Mouse (Mus musculus): ENCODE measurements around the gene Dmrtb1. TPM values are rescaled to one million over a fixed set of nuclear protein-coding genes. Genes with fewer than 3 reads are reported as not detected.

Gene Dmrtb1
- total RNA-seq, 1 experiment, result 1.7 TPM

GRCm38 (mm10) chr4:107638303-107638702, 45.7 kb downstream of the Dmrtb1 start:
- no peaks in the 10 kb centered on the region for H3K36me3 ChIP-seq (ENCODE audit: control insufficient read depth, insufficient read depth, low read length, poor library complexity, severe bottlenecking)
- H3K4me3 ChIP-seq (ENCODE audit: insufficient read depth in 1 of 2, low read depth in 1 of 2, low read length in 2 of 2, poor library complexity in 1 of 2, severe bottlenecking in 1 of 2), result no peak overlapping the region
- H3K9ac ChIP-seq (ENCODE audit: insufficient read depth, low read depth, low read length, poor library complexity, severe bottlenecking), result no peak overlapping the region
- no peak for TF ChIP-seq MAFK (IDR thresholded peaks at IDR 0.05; ENCODE audit: insufficient read depth, low read depth, low read length)
- TF ChIP-seq ZNF384 (IDR thresholded peaks at IDR 0.05; ENCODE audit: low read depth, low read length), result no peak
- TF ChIP-seq CHD2 (IDR thresholded peaks at IDR 0.05; ENCODE audit: low read depth, low read length), result no peak
- TF ChIP-seq ZC3H11A (IDR thresholded peaks at IDR 0.05; ENCODE audit: borderline replicate concordance, low read depth, low read length), result no peak
- no peak for TF ChIP-seq HCFC1 (IDR thresholded peaks at IDR 0.05; ENCODE audit: borderline replicate concordance, insufficient read depth, low read length)
- 0 out of 4 replicates have a peak, but pooled peaks cover 0 to 2% of the 10 kb centered on the region in 2 experiments for H3K4me1 ChIP-seq (ENCODE audit: control insufficient read depth in 2 of 2, insufficient read depth in 2 of 2, low read length in 2 of 2, poor library complexity in 1 of 2)
- no peaks in the 10 kb centered on the region for H3K9me3 ChIP-seq (ENCODE audit: control insufficient read depth, insufficient read depth, low read depth, low read length)
- in situ Hi-C loops (cut with MboI; ENCODE audit: low sequenced_read_pairs in 2 of 2, unreplicated experiment in 2 of 2), result no loop called here
- no peak for DNase-seq (ENCODE audit: low read depth, low spot score)
- no peak overlapping the region for H3K27ac ChIP-seq (ENCODE audit: insufficient read depth, low read depth, low read length, poor library complexity, severe bottlenecking)

GRCm38 (mm10) chr4:107637670-107638069, 46.4 kb downstream of the Dmrtb1 start:
- no peaks in the 10 kb centered on the region for H3K36me3 ChIP-seq (ENCODE audit: control insufficient read depth, insufficient read depth, low read length, poor library complexity, severe bottlenecking)
- no peak for TF ChIP-seq MAFK (IDR thresholded peaks at IDR 0.05; ENCODE audit: insufficient read depth, low read depth, low read length)
- peak; percentile 60 for DNase-seq (ENCODE audit: low read depth, low spot score)
- H3K27ac ChIP-seq (ENCODE audit: insufficient read depth, low read depth, low read length, poor library complexity, severe bottlenecking), result no peak overlapping the region
- H3K4me1 ChIP-seq (ENCODE audit: control insufficient read depth in 2 of 2, insufficient read depth in 2 of 2, low read length in 2 of 2, poor library complexity in 1 of 2), result 0 out of 4 replicates have a peak, but pooled peaks cover 0 to 2% of the 10 kb centered on the region in 2 experiments
- no peak overlapping the region for H3K9ac ChIP-seq (ENCODE audit: insufficient read depth, low read depth, low read length, poor library complexity, severe bottlenecking)
- in situ Hi-C loops (cut with MboI; ENCODE audit: low sequenced_read_pairs in 2 of 2, unreplicated experiment in 2 of 2), result no loop called here
- H3K9me3 ChIP-seq (ENCODE audit: control insufficient read depth, insufficient read depth, low read depth, low read length), result no peaks in the 10 kb centered on the region
- H3K4me3 ChIP-seq (ENCODE audit: insufficient read depth in 1 of 2, low read depth in 1 of 2, low read length in 2 of 2, poor library complexity in 1 of 2, severe bottlenecking in 1 of 2), result no peak overlapping the region

GRCm38 (mm10) chr4:107636099-107636498, 47.9 kb downstream of the Dmrtb1 start:
- no peak overlapping the region for H3K27ac ChIP-seq (ENCODE audit: insufficient read depth, low read depth, low read length, poor library complexity, severe bottlenecking)
- in situ Hi-C loops (cut with MboI; ENCODE audit: low sequenced_read_pairs in 2 of 2, unreplicated experiment in 2 of 2), result no loop called here
- no peak overlapping the region for H3K4me3 ChIP-seq (ENCODE audit: insufficient read depth in 1 of 2, low read depth in 1 of 2, low read length in 2 of 2, poor library complexity in 1 of 2, severe bottlenecking in 1 of 2)
- no peaks in the 10 kb centered on the region for H3K4me1 ChIP-seq (ENCODE audit: control insufficient read depth in 2 of 2, insufficient read depth in 2 of 2, low read length in 2 of 2, poor library complexity in 1 of 2)
- H3K9ac ChIP-seq (ENCODE audit: insufficient read depth, low read depth, low read length, poor library complexity, severe bottlenecking), result no peak overlapping the region
- DNase-seq (ENCODE audit: low read depth, low spot score), result no peak
- TF ChIP-seq ZNF384 (IDR thresholded peaks at IDR 0.05; ENCODE audit: low read depth, low read length) (no peak), ZC3H11A (IDR thresholded peaks at IDR 0.05; ENCODE audit: borderline replicate concordance, low read depth, low read length) (no peak), HCFC1 (IDR thresholded peaks at IDR 0.05; ENCODE audit: borderline replicate concordance, insufficient read depth, low read length) (no peak), CHD2 (IDR thresholded peaks at IDR 0.05; ENCODE audit: low read depth, low read length) (no peak), MAFK (IDR thresholded peaks at IDR 0.05; ENCODE audit: insufficient read depth, low read depth, low read length) (no peak)
- no peaks in the 10 kb centered on the region for H3K36me3 ChIP-seq (ENCODE audit: control insufficient read depth, insufficient read depth, low read length, poor library complexity, severe bottlenecking)
- no peaks in the 10 kb centered on the region for H3K9me3 ChIP-seq (ENCODE audit: control insufficient read depth, insufficient read depth, low read depth, low read length)

- Histone ChIP-seq H3K4me1 (ENCODE audit: control insufficient read depth in 2 of 2, insufficient read depth in 2 of 2, low read length in 2 of 2, poor library complexity in 1 of 2) (no peaks in the 10 kb centered on the region), H3K27ac (ENCODE audit: insufficient read depth, low read depth, low read length, poor library complexity, severe bottlenecking) (no peak overlapping the region)
- TF ChIP-seq HCFC1 (IDR thresholded peaks at IDR 0.05; ENCODE audit: borderline replicate concordance, insufficient read depth, low read length), result no peak
- TF ChIP-seq ZNF384 (IDR thresholded peaks at IDR 0.05; ENCODE audit: low read depth, low read length), result no peak
- no peak for TF ChIP-seq ZC3H11A (IDR thresholded peaks at IDR 0.05; ENCODE audit: borderline replicate concordance, low read depth, low read length)
- TF ChIP-seq MAFK (IDR thresholded peaks at IDR 0.05; ENCODE audit: insufficient read depth, low read depth, low read length), result no peak
- TF ChIP-seq CHD2 (IDR thresholded peaks at IDR 0.05; ENCODE audit: low read depth, low read length), result no peak
Measured at GRCm38 (mm10) chr4:107634631-107635030, 49.4 kb downstream of the Dmrtb1 start.

GRCm38 (mm10) chr4:107628921-107629411, 55.1 kb downstream of the Dmrtb1 start:
- TF ChIP-seq MAFK (IDR thresholded peaks at IDR 0.05; ENCODE audit: insufficient read depth, low read depth, low read length), result no peak
- TF ChIP-seq ZNF384 (IDR thresholded peaks at IDR 0.05; ENCODE audit: low read depth, low read length), result no peak
- in situ Hi-C loops (cut with MboI; ENCODE audit: low sequenced_read_pairs in 2 of 2, unreplicated experiment in 2 of 2), result no loop called here
- DNase-seq (ENCODE audit: low read depth, low spot score), result no peak
- no peaks in the 10 kb centered on the region for H3K36me3 ChIP-seq (ENCODE audit: control insufficient read depth, insufficient read depth, low read length, poor library complexity, severe bottlenecking)
- H3K9ac ChIP-seq (ENCODE audit: insufficient read depth, low read depth, low read length, poor library complexity, severe bottlenecking), result no peak overlapping the region
- H3K4me1 ChIP-seq (ENCODE audit: control insufficient read depth in 2 of 2, insufficient read depth in 2 of 2, low read length in 2 of 2, poor library complexity in 1 of 2), result no peaks in the 10 kb centered on the region
- H3K9me3 ChIP-seq (ENCODE audit: control insufficient read depth, insufficient read depth, low read depth, low read length), result no peaks in the 10 kb centered on the region
- no peak overlapping the region for H3K27ac ChIP-seq (ENCODE audit: insufficient read depth, low read depth, low read length, poor library complexity, severe bottlenecking)
- no peak overlapping the region for H3K4me3 ChIP-seq (ENCODE audit: insufficient read depth in 1 of 2, low read depth in 1 of 2, low read length in 2 of 2, poor library complexity in 1 of 2, severe bottlenecking in 1 of 2)

More at GRCm38 (mm10) chr4:107634631-107635030, 49.4 kb downstream of the Dmrtb1 start:
- in situ Hi-C loops (cut with MboI; ENCODE audit: low sequenced_read_pairs in 2 of 2, unreplicated experiment in 2 of 2), result no loop called here
- H3K9me3 ChIP-seq (ENCODE audit: control insufficient read depth, insufficient read depth, low read depth, low read length), result no peaks in the 10 kb centered on the region
- DNase-seq (ENCODE audit: low read depth, low spot score), result no peak
- no peak overlapping the region for H3K4me3 ChIP-seq (ENCODE audit: insufficient read depth in 1 of 2, low read depth in 1 of 2, low read length in 2 of 2, poor library complexity in 1 of 2, severe bottlenecking in 1 of 2)
- no peaks in the 10 kb centered on the region for H3K36me3 ChIP-seq (ENCODE audit: control insufficient read depth, insufficient read depth, low read length, poor library complexity, severe bottlenecking)
- no peak overlapping the region for H3K9ac ChIP-seq (ENCODE audit: insufficient read depth, low read depth, low read length, poor library complexity, severe bottlenecking)

Data from ES-E14 (cell line).